Mouse (Mus musculus) neural tube, embryonic 14.5 days (tissue): Measurements from ENCODE around the gene Gas7. TPM values are rescaled to one million over a fixed set of nuclear protein-coding genes. Genes with fewer than 3 reads are reported as not detected.

Experiments used
- ATAC-seq: fragments of 200-750 bp; cut with Nextera tagmentation; 2 replicates; pipeline ENCODE4 v1.8.0; 2017; ENCODE audit warnings: low read depth, mild to moderate bottlenecking, moderate TSS enrichment, moderate library complexity
- H3K27ac ChIP-seq: fragments of 300-500 bp; sonication (generic); 2 replicates; pipeline ENCODE4 v1.5.1; 2014; ENCODE audit warnings: low read depth, mild to moderate bottlenecking, control low read depth, low read length, moderate library complexity, mixed read lengths
- H3K27me3 ChIP-seq: fragments of 300-500 bp; sonication (generic); 2 replicates; pipeline ENCODE4 v1.6.1; 2014; ENCODE audit warnings: low read length; ENCODE audit not compliant: control insufficient read depth, insufficient read depth
- H3K36me3 ChIP-seq: fragments of 300-500 bp; sonication (generic); 2 replicates; pipeline ENCODE4 v1.6.1; 2014; ENCODE audit warnings: low read length, mixed read lengths; ENCODE audit not compliant: control insufficient read depth, insufficient read depth
- H3K4me1 ChIP-seq: fragments of 300-500 bp; sonication (generic); 2 replicates; pipeline ENCODE4 v1.6.1; 2014; ENCODE audit warnings: low read length; ENCODE audit not compliant: control insufficient read depth, insufficient read depth
- H3K4me2 ChIP-seq: fragments of 300-500 bp; sonication (generic); 2 replicates; pipeline ENCODE4 v1.6.1; 2014; ENCODE audit warnings: mild to moderate bottlenecking, low read depth, low read length, control low read depth
- H3K4me3 ChIP-seq: fragments of 300-500 bp; sonication (generic); 2 replicates; pipeline ENCODE4 v1.5.1; 2014; ENCODE audit warnings: low read depth, low read length, control low read depth, mixed read lengths
- H3K9ac ChIP-seq: fragments of 300-500 bp; sonication (generic); replicated peaks from 2 replicates; pipeline ENCODE4 v1.6.1; 2014; ENCODE audit warnings: low read depth, mild to moderate bottlenecking, control low read depth, low read length, mixed read lengths
- H3K9me3 ChIP-seq: fragments of 300-500 bp; sonication (generic); 2 replicates; pipeline ENCODE4 v1.6.1; 2016; ENCODE audit warnings: low read length; ENCODE audit not compliant: control insufficient read depth
- WGBS: fragments of 180-500 bp; shearing (Covaris S2); extraction: QIAGEN DNeasy Blood & Tissue Kit; methylation state at CpG from one replicate; pipeline ENCODE4 v1.1.7; 2014; 5-methylcytosine and 5-hydroxymethylcytosine counted together
- polyA plus RNA-seq: library from polyadenylated mRNA; unstranded; fragments of >200 nt; fragmentation: Nextera tagmentation; extraction: Ambion mirVana; gene quantifications from 2 replicates; pipeline ENCODE4 v1.2.1, GENCODE M21; 2014

Gas7 gene
- polyA plus RNA-seq, 1 experiment from 2014 or later = 22.1 TPM

DNA sequence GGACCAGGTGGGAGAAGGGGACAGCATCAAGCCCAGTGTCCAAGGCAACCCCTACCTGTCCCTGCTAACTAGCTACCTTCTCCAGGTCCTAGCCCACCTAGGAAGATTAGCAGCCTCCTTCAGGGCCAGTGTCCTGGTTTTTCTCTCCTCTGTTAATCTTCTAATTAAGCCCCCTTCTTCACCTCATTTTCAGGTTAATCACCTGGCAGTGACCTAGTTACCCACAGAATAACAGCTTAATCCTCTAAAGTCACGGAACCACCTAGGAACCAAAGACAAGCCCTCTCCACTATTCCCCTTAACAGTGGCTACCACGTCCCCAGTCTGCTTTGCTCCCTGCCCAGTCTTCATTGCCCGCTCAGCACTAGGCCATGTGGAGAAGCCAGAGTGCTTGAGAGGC lies 226.6 kb downstream of the Gas7 start:
- no peaks in the 10 kb centered on the region for H3K9me3 ChIP-seq
- ATAC-seq = no peak
- H3K4me1 ChIP-seq = no peaks in the 10 kb centered on the region
- no peak overlapping the region for H3K27ac ChIP-seq
- H3K27me3 ChIP-seq = no peaks in the 10 kb centered on the region
- no peak overlapping the region for H3K4me3 ChIP-seq
- H3K36me3 ChIP-seq = no peaks in the 10 kb centered on the region
- H3K9ac ChIP-seq = no peak overlapping the region
- no peak overlapping the region for H3K4me2 ChIP-seq
- 88% methylated on average over 3 of the region's 3 CpGs for WGBS

DNA sequence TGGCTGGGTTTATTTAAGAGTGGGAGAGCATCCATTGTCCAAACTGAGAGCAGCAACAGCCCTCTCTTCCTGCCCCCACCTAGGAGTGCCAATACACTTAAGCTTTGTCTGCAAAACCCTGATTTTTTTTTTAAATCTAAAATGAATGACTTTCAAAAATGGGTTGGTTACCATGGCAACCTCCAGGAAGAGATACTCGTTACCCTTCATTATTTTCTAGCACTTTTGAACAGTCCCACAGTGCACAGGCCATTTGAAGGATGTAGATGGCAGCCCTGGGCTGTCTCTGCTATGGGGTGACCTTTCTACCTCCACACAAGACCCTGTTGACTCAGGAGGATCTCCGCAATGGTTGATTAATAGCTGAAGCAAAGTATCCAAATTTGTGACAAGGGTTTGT lies 230.9 kb downstream of the Gas7 start:
- ATAC-seq = no peak
- Histone ChIP-seq H3K9ac (no peak overlapping the region), H3K36me3 (no peaks in the 10 kb centered on the region), H3K4me3 (no peak overlapping the region), H3K27me3 (no peaks in the 10 kb centered on the region), H3K4me1 (no peaks in the 10 kb centered on the region), H3K9me3 (no peaks in the 10 kb centered on the region), H3K27ac (no peak overlapping the region), H3K4me2 (no peak overlapping the region)
- WGBS = 63% methylated on average over 2 of the region's 2 CpGs

DNA sequence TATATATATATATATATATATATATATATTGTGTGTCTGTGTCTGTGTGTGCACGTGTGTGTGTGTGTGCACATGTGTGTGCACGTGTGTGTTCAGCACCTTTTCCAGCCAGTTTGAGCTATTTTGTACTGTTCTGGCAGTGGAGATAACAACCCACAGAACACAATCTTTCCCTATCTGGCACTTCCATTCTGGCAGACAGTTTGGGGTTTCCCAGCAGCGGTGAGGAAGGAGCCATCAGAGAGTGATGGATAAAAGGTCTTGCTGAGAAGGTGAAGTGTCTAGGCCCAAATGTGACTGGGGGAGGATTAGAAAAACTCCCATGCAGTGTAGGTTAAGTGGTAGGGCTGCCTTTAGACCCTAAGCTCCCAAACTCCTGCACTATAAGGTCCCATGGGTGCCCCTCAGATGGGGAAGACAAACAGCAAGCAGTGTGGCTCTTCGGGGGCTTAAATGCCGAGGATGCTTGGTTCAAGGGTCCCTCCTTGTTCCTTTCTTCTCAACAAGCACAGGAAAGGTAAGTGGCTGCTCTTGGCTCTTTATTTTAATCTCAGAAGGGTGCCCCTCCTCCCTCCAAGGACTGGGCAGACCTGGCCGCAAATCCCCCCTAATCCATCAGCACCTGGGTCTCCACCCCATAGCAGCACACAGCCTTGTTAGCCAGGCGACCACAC lies 239.6 kb downstream of the Gas7 start, which contains the start of gene Rcvrn:
TSS of gene Rcvrn (plus strand) at position 624 of the 674 bp plus-strand sequence.
- ATAC-seq = no peak

DNA sequence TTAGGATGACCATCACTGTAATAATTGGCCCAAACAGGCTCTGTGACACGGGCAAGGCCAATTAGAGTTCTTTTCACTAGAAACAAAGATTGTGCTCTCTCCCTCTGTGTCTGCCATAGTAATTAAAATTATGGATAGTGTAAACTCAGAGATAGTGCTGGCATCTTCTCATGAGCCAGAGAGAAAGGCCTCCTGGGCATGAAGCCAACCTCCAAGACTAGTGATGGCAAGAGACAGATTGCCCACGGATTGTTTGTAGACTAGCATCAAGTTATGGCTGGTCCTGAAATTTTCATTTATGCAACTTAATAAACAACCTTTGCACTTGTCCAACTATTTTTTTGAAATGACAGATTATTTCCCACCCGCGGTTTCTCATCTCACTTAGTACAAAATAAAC lies 257.7 kb downstream of the Gas7 start:
- H3K27me3 ChIP-seq = no peaks in the 10 kb centered on the region
- 86% methylated on average over 4 of the region's 4 CpGs for WGBS
- H3K9ac ChIP-seq = no peak overlapping the region
- H3K4me1 ChIP-seq = no peaks in the 10 kb centered on the region
- no peak overlapping the region for H3K4me2 ChIP-seq
- no peaks in the 10 kb centered on the region for H3K36me3 ChIP-seq
- no peak overlapping the region for H3K4me3 ChIP-seq
- no peaks in the 10 kb centered on the region for H3K9me3 ChIP-seq
- ATAC-seq = no peak
- no peak overlapping the region for H3K27ac ChIP-seq

More for the DNA sequence above, 239.6 kb downstream of the Gas7 start, which contains the start of gene Rcvrn:
- Histone ChIP-seq H3K27me3 (no peaks in the 10 kb centered on the region), H3K9me3 (no peaks in the 10 kb centered on the region), H3K9ac (no peak within 1 kb of the TSS), H3K27ac (no peak within 1 kb of the TSS), H3K4me3 (no peak within 1 kb of the TSS), H3K4me2 (no peak within 1 kb of the TSS), H3K36me3 (no peaks in the 10 kb centered on the region), H3K4me1 (no peaks in the 10 kb centered on the region)
- 78% methylated on average over 7 of the region's 7 CpGs for WGBS

DNA sequence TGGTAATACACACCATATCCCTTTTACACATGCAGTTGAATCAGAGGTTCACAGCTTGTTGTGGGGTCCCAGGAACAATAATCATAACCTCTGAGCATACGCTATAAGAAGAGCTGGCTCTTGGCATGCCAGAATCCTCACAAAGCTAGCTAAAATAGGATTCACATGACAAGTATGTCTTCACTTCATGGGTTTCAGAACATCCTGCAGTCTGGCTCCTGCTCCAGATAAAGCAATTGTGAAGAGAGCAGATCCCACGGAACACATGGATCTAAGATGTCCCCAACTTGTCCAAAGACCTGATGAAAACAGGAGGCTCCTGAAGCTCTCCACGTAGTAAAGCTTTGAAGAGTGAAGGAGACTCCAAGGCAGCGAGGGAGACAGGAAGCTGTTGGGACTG lies 260.1 kb downstream of the Gas7 start:
- H3K4me3 ChIP-seq = no peak overlapping the region

DNA sequence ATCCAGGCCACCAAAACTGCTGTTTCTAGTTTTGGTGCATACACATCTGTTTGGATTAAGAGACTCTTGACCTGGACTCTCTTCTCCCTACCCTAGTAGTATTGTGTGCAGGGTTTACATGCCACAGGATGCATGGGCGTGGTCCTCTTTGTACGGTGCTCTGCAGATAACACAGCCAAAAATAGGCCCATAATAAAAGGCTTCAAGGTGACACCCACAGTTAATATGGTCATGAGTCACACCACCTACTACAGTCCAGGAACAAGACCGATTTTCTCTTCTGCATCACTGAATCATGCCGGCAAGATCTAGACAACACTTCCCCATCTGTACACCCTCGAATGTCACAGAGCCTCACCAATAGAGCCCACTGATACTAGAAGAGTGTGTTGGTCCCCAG lies 266.2 kb downstream of the Gas7 start:
- 94% methylated on average over 5 of the region's 5 CpGs for WGBS
- no peak overlapping the region for H3K27ac ChIP-seq
- H3K4me3 ChIP-seq = no peak overlapping the region
- H3K9me3 ChIP-seq = no peaks in the 10 kb centered on the region
- H3K4me2 ChIP-seq = no peak overlapping the region
- H3K36me3 ChIP-seq = no peaks in the 10 kb centered on the region
- no peak for ATAC-seq
- no peaks in the 10 kb centered on the region for H3K4me1 ChIP-seq
- H3K27me3 ChIP-seq = no peaks in the 10 kb centered on the region
- no peak overlapping the region for H3K9ac ChIP-seq

More for the DNA sequence above, 260.1 kb downstream of the Gas7 start:
- Histone ChIP-seq H3K4me2 (no peak overlapping the region), H3K27me3 (no peaks in the 10 kb centered on the region), H3K9ac (no peak overlapping the region), H3K9me3 (no peaks in the 10 kb centered on the region), H3K4me1 (no peaks in the 10 kb centered on the region), H3K36me3 (no peaks in the 10 kb centered on the region), H3K27ac (no peak overlapping the region)
- ATAC-seq = no peak
- WGBS = 89% methylated on average over 4 of the region's 4 CpGs

DNA sequence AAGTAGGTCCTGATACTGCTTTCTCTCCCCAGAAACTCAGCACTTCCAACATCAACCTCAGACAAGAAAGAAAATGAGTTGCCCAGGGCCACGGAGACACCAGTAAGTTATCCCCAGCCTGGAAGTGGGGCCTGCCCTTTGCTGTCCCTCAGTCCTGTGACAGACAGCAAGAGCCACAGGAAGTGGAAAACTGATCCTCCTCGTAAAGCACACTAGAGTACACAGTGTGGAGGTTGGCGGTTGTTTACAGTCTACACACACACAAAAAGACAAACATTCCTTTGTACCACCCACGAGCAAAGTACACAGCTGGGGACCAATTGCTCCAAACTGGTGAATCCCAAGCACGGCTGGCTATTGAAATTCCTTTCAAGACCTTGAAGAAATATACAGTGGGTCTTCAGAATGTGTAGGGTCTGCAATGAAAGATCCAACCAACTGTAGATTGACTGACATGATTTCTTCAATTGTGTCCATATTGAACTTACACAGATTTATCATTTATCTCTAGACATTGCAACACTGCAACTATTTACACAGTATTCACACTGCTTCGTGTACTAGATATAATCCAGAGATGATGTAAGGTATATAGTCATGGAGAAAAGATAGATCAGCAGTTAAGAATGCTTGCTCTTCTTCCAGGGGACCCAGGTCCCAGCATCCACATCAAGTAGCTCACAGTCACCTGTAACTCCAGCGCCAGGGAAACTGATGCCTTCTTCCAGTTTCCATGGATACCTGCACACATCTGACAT lies 267.3 kb downstream of the Gas7 start:
- Histone ChIP-seq H3K36me3 (no peaks in the 10 kb centered on the region), H3K4me1 (no peaks in the 10 kb centered on the region), H3K4me2 (no peak overlapping the region), H3K4me3 (no peak overlapping the region), H3K9me3 (no peaks in the 10 kb centered on the region), H3K27me3 (no peaks in the 10 kb centered on the region), H3K9ac (no peak overlapping the region), H3K27ac (no peak overlapping the region)
- 56% methylated on average over 7 of the region's 7 CpGs for WGBS
- no peak for ATAC-seq

DNA sequence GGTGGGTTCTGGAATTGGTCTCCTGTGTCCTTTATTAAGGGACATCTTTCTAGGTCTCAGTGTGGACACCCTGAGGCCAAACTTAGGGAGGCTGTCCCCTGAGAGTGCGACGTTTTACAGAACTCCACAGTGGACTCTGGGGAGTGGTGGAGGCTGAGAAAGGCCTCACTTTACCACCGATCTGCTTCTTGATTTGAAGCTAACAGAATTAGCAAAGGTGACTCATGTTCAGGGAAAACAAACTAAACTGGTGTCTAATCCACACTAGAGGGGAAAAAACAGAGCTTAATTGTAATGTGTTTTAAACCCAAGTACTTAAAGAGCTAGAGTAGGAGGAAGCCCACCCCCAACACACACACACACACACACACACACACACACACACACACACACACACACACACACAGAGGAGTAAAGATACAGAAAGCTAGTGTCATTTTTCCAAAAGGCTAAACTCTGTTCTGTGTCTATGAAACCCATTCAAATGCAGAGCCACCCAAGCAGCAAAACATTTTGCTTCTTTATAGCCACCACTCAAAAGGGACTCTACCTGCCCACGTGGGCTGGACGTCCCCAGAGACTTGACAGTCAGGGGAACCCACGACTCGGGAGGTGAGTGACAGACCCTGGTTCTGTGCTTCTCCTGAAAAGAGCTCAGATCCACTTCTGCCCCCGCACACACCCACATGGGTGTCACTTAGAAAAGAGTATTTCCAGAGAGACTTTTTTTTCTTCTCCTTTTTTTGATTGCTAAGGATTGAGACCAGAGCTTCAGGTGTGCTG lies 268.2 kb downstream of the Gas7 start:
- no peaks in the 10 kb centered on the region for H3K36me3 ChIP-seq
- H3K4me1 ChIP-seq = no peaks in the 10 kb centered on the region
- no peak for ATAC-seq
- H3K9ac ChIP-seq = no peak overlapping the region
- no peaks in the 10 kb centered on the region for H3K27me3 ChIP-seq
- no peak overlapping the region for H3K4me2 ChIP-seq
- H3K9me3 ChIP-seq = no peaks in the 10 kb centered on the region
- H3K4me3 ChIP-seq = no peak overlapping the region
- 78% methylated on average over 8 of the region's 8 CpGs for WGBS
- no peak overlapping the region for H3K27ac ChIP-seq

DNA sequence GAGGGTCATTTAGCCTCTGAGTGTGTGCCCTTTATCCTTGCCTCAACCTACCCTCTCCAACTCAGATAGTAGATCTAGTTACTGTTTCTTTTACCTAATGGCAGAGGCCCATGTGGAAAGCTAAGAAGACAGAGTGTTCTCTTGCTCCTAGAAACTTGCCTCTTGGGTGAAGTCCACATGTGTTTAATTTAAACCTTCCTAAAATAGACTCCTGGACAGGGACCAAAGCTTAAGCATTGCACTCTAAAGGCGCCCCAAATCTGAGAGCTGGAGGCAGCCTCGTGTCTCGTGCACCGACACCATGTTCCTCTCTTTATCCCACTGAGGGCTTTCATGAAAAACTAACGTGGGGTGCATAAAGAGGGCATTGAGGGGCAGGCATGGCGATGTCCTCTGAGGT lies 271.9 kb downstream of the Gas7 start:
- Histone ChIP-seq H3K9ac (no peak overlapping the region), H3K27ac (no peak overlapping the region), H3K27me3 (no peaks in the 10 kb centered on the region), H3K4me1 (no peaks in the 10 kb centered on the region), H3K36me3 (no peaks in the 10 kb centered on the region), H3K9me3 (no peaks in the 10 kb centered on the region), H3K4me3 (no peak overlapping the region), H3K4me2 (no peak overlapping the region)
- no peak for ATAC-seq
- 86% methylated on average over 6 of the region's 6 CpGs for WGBS
